Mouse (Mus musculus) CH12.LX (cell line): Measurements from ENCODE around the gene Sept9. TPM values are rescaled to one million over a fixed set of nuclear protein-coding genes. Genes with fewer than 3 reads are reported as not detected.

Experiments
- DNase-seq: peaks from one replicate; pipeline ENCODE4 v3.0.0-alpha.2; 2013; ENCODE audit errors: extremely low read depth
- H3K27ac ChIP-seq: 2 replicates; pipeline ENCODE4 v1.5.1; 2012; ENCODE audit warnings: low read depth, mild to moderate bottlenecking, control low read depth, moderate library complexity; ENCODE audit not compliant: insufficient read depth
- H3K27me3 ChIP-seq: replicated peaks from 2 replicates; pipeline ENCODE3; 2012; ENCODE audit warnings: inconsistent platforms
- H3K36me3 ChIP-seq, 2 experiments: replicated peaks in 1 of 2; 2 replicates each; pipeline versions ENCODE3 to v1.6.1; 2012; ENCODE audit warnings: inconsistent platforms in 1 of 2, low read length in 1 of 2, mild to moderate bottlenecking in 1 of 2, mixed read lengths in 1 of 2, moderate library complexity in 1 of 2; ENCODE audit not compliant: control insufficient read depth in 1 of 2, insufficient read depth in 1 of 2
- H3K4me1 ChIP-seq, 2 experiments: 2 replicates each; pipeline ENCODE4 v1.6.1; 2012; ENCODE audit warnings: inconsistent platforms in 1 of 2, moderate library complexity in 1 of 2; ENCODE audit not compliant: insufficient read depth in 2 of 2, control insufficient read depth in 1 of 2
- H3K4me2 ChIP-seq: 2 replicates; pipeline ENCODE4 v1.6.1; 2012; ENCODE audit warnings: low read depth, mild to moderate bottlenecking, control low read depth; ENCODE audit not compliant: poor library complexity, insufficient read depth, severe bottlenecking
- H3K4me3 ChIP-seq, 3 experiments: fragments of 150-350 bp in 1 of 3; sonication (generic) in 1 of 3; replicated peaks in 1 of 3; 2 replicates each; pipeline versions ENCODE3 to v1.5.1; 2011 to 2012; ENCODE audit warnings: low read depth in 2 of 3, low read length in 2 of 3, mild to moderate bottlenecking in 2 of 3, moderate library complexity in 2 of 3, control low read depth in 1 of 3, improper control_type of control experiment in 1 of 3, inconsistent platforms in 1 of 3, mixed read lengths in 1 of 3; ENCODE audit not compliant: poor library complexity in 1 of 3
- H3K79me2 ChIP-seq: replicated peaks from 2 replicates; pipeline ENCODE4 v1.6.1; 2012; ENCODE audit warnings: mild to moderate bottlenecking, moderate library complexity; ENCODE audit not compliant: control insufficient read depth, poor library complexity, insufficient read depth, severe bottlenecking; ENCODE audit errors: extremely low read depth
- H3K9ac ChIP-seq: 2 replicates; pipeline ENCODE4 v1.6.1; 2012; ENCODE audit warnings: low read depth, mild to moderate bottlenecking, control low read depth, moderate library complexity; ENCODE audit not compliant: insufficient read depth
- H3K9me3 ChIP-seq: replicated peaks from 2 replicates; pipeline ENCODE3; 2012; ENCODE audit warnings: low read length, inconsistent platforms, mixed read lengths
- CHD2 ChIP-seq: IDR thresholded peaks from 2 replicates; pipeline ENCODE4 v1.6.1; 2011; ENCODE audit warnings: low read length, improper control_type of control experiment
- CTCF ChIP-seq, 2 experiments: IDR thresholded peaks in 1 of 2; conservative IDR thresholded peaks in 1 of 2; 2 replicates each; pipeline ENCODE4 v1.5.1; 2011 to 2012; ENCODE audit warnings: low read depth in 2 of 2, low read length in 2 of 2, improper control_type of control experiment in 1 of 2, inconsistent platforms in 1 of 2, mild to moderate bottlenecking in 1 of 2, moderate library complexity in 1 of 2
- E2F4 ChIP-seq: IDR thresholded peaks from 2 replicates; pipeline ENCODE4 v1.6.1; 2011; ENCODE audit warnings: low read depth, low read length, improper control_type of control experiment; ENCODE audit not compliant: insufficient replicate concordance
- EP300 ChIP-seq: IDR thresholded peaks from 2 replicates; pipeline ENCODE4 v1.6.1; 2011; ENCODE audit warnings: low read length, improper control_type of control experiment
- GABPA ChIP-seq: IDR thresholded peaks from 2 replicates; pipeline ENCODE4 v1.6.1; 2012; ENCODE audit warnings: low read depth, low read length, improper control_type of control experiment, inconsistent platforms; ENCODE audit not compliant: insufficient replicate concordance
- IRF4 ChIP-seq: IDR thresholded peaks from 2 replicates; pipeline ENCODE4 v1.6.1; 2014; ENCODE audit warnings: low read depth, mild to moderate bottlenecking, inconsistent platforms, low read length, improper control_type of control experiment
- JUN ChIP-seq: IDR thresholded peaks from 2 replicates; pipeline ENCODE4 v1.6.1; 2011; ENCODE audit warnings: low read depth, mild to moderate bottlenecking, low read length, improper control_type of control experiment, moderate library complexity; ENCODE audit not compliant: insufficient read depth
- JUND ChIP-seq: conservative IDR thresholded peaks from 2 replicates; pipeline ENCODE4 v1.6.1; 2011; ENCODE audit warnings: low read depth, low read length, improper control_type of control experiment
- MAFK ChIP-seq: IDR thresholded peaks from 2 replicates; pipeline ENCODE4 v1.6.1; 2011; ENCODE audit warnings: low read length, improper control_type of control experiment; ENCODE audit not compliant: insufficient replicate concordance
- MAZ ChIP-seq: IDR thresholded peaks from 2 replicates; pipeline ENCODE4 v1.6.1; 2012; ENCODE audit warnings: low read depth, mild to moderate bottlenecking, inconsistent platforms, low read length, improper control_type of control experiment, moderate library complexity
- MEF2A ChIP-seq: IDR thresholded peaks from 2 replicates; pipeline ENCODE4 v1.6.1; 2014; ENCODE audit warnings: low read depth, mild to moderate bottlenecking, inconsistent platforms, low read length, improper control_type of control experiment, borderline replicate concordance
- MXI1 ChIP-seq: IDR thresholded peaks from 2 replicates; pipeline ENCODE4 v1.6.1; 2011; ENCODE audit warnings: mild to moderate bottlenecking, low read depth, low read length, improper control_type of control experiment
- NELFE ChIP-seq: IDR thresholded peaks from 2 replicates; pipeline ENCODE4 v1.6.1; 2011; ENCODE audit warnings: low read depth, low read length, improper control_type of control experiment
- NRF1 ChIP-seq: IDR thresholded peaks from 2 replicates; pipeline ENCODE4 v1.6.1; 2014; ENCODE audit warnings: low read depth, mild to moderate bottlenecking, inconsistent platforms, low read length, improper control_type of control experiment, moderate library complexity
- PAX5 ChIP-seq: IDR thresholded peaks from 2 replicates; pipeline ENCODE4 v1.6.1; 2012; ENCODE audit warnings: low read length, inconsistent platforms, mixed read lengths
- POLR2A ChIP-seq: IDR thresholded peaks from 2 replicates; pipeline ENCODE4 v1.6.1; 2011; ENCODE audit warnings: low read depth, mild to moderate bottlenecking, improper control_type of control experiment, low read length
- POLR2AphosphoS2 ChIP-seq: IDR thresholded peaks from 2 replicates; pipeline ENCODE4 v1.6.1; 2011; ENCODE audit warnings: low read depth, low read length, improper control_type of control experiment
- RAD21 ChIP-seq: IDR thresholded peaks from 2 replicates; pipeline ENCODE4 v1.6.1; 2011; ENCODE audit warnings: low read depth, mild to moderate bottlenecking, low read length, improper control_type of control experiment, moderate library complexity
- RCOR1 ChIP-seq: conservative IDR thresholded peaks from 2 replicates; pipeline ENCODE4 v1.6.1; 2012; ENCODE audit warnings: low read depth, mild to moderate bottlenecking, inconsistent platforms, low read length, improper control_type of control experiment
- SMC3 ChIP-seq: IDR thresholded peaks from 2 replicates; pipeline ENCODE4 v1.6.1; 2011; ENCODE audit warnings: low read depth, low read length, improper control_type of control experiment
- TBP ChIP-seq: conservative IDR thresholded peaks from 2 replicates; pipeline ENCODE4 v1.6.1; 2011; ENCODE audit warnings: low read depth, low read length, improper control_type of control experiment
- UBTF ChIP-seq: IDR thresholded peaks from 2 replicates; pipeline ENCODE4 v1.6.1; 2012; ENCODE audit warnings: low read depth, mild to moderate bottlenecking, inconsistent platforms, low read length, improper control_type of control experiment, moderate library complexity
- USF1 ChIP-seq: IDR thresholded peaks from 2 replicates; pipeline ENCODE4 v1.6.1; 2014; ENCODE audit warnings: low read depth, mild to moderate bottlenecking, inconsistent platforms, low read length, improper control_type of control experiment
- ZC3H11A ChIP-seq: IDR thresholded peaks from 2 replicates; pipeline ENCODE4 v1.6.1; 2012; ENCODE audit warnings: low read depth, mild to moderate bottlenecking, inconsistent platforms, low read length, improper control_type of control experiment
- ZKSCAN1 ChIP-seq: IDR thresholded peaks from 2 replicates; pipeline ENCODE4 v1.6.1; 2012; ENCODE audit warnings: low read depth, inconsistent platforms, low read length, improper control_type of control experiment, borderline replicate concordance
- dilution Hi-C: fragments of 300-500 bp; cut with MboI; formaldehyde crosslinking; loops from 2 replicates; pipeline ENCODE4 v1.14.3; 2020; ENCODE audit warnings: low sequenced_read_pairs; ENCODE audit not compliant: extremely low pct_unique_long_range_greater_than_20kb, extremely low pct_ligation_motif_present
- in situ Hi-C: fragments of 300-500 bp; cut with MboI; formaldehyde crosslinking; loops from 3 replicates; pipeline ENCODE4 v1.14.3; 2019; ENCODE audit warnings: low sequenced_read_pairs, low pct_ligation_motif_present, low pct_unique_long_range_greater_than_20kb, mixed read lengths
- polyA plus RNA-seq: library from polyadenylated mRNA; unstranded; fragments of >175 nt; gene quantifications from 2 replicates; pipeline ENCODE4 v1.2.1, GENCODE M21; 2012; ENCODE audit warnings: low read depth; ENCODE audit not compliant: insufficient read length
- total RNA-seq, 2 experiments: library from RNA; depleted of rRNA; stranded (reverse); fragments of 300-350 nt in 1 of 2; fragments of >200 nt in 1 of 2; gene quantifications; 2 replicates each; pipeline ENCODE4 v1.2.3; 2012 to 2014

The Sept9 gene
- total and polyA plus RNA-seq, 3 experiments: 47.6 to 128 (median 110) TPM

GRCm38 (mm10) chr11:117396929-117397328 lies 197.5 kb downstream of the Sept9 start (continued):
- TF ChIP-seq CHD2 (peak; percentile 50; the same call in 1 of the 2 replicates), RCOR1 (no peak), ZKSCAN1 (no peak; the same call in 1 of the 2 replicates), SMC3 (no peak)

- Histone ChIP-seq H3K9ac (no peak overlapping the region), H3K4me2 (no peak overlapping the region), H3K79me2 (no peaks in the 10 kb centered on the region), H3K9me3 (no peaks in the 10 kb centered on the region), H3K27ac (no peak overlapping the region), H3K27me3 (no peaks in the 10 kb centered on the region), H3K4me3 (no peak overlapping the region), H3K36me3 (no peaks in the 10 kb centered on the region), H3K4me1 (peaks cover 44 to 64% of the 10 kb centered on the region in 2 experiments)
- DNase-seq: peak; percentile 57
- in situ Hi-C loops: loop anchor here (5.0 kb wide), 1 partner anchor 80 kb away; no protein-coding TSS in a partner anchor
- dilution Hi-C loops: no loop called here
- TF ChIP-seq UBTF (no peak), SMC3 (peak; percentile 94), RAD21 (peak; percentile 88), USF1 (no peak), RCOR1 (no peak), ZKSCAN1 (no peak), CTCF (conservative IDR thresholded peaks at IDR 0.05 in 1 of 2, IDR thresholded peaks at IDR 0.05 in 1 of 2; ENCODE audit: low read depth in 2 of 2, low read length in 2 of 2) (peak in 1 of 2 experiments; percentile 94; a peak in 2 of 4 replicates), MEF2A (0 out of 2 replicates have a peak, but pooled peaks have one; percentile 41), MAZ (no peak), POLR2A (no peak), JUN (no peak), EP300 (no peak), POLR2AphosphoS2 (no peak), TBP (no peak), GABPA (no peak), ZC3H11A (peak; percentile 58), NELFE (no peak), JUND (no peak), E2F4 (no peak), CHD2 (no peak), NRF1 (no peak), MAFK (no peak), IRF4 (peak; percentile 35; the same call in 1 of the 2 replicates), MXI1 (no peak), PAX5 (no peak)
These were observed 198.3 kb downstream of the Sept9 start for GRCm38 (mm10) chr11:117397755-117398154.
